Mouse (Mus musculus) thymus, adult 2 months (tissue): ENCODE measurements around the gene Plch2. TPM values are rescaled to one million over a fixed set of nuclear protein-coding genes. Genes with fewer than 3 reads are reported as not detected.

Experiments used
- DNase-seq: peaks from one replicate; pipeline ENCODE4 v3.0.0; 2021
- H3K27ac ChIP-seq: fragments of 200-500 bp; 2 replicates; pipeline ENCODE4 v1.5.1; 2012; ENCODE audit warnings: low read length, control low read depth; ENCODE audit not compliant: control insufficient read depth, insufficient read depth
- H3K27me3 ChIP-seq: fragments of 200-500 bp; 2 replicates; pipeline ENCODE4 v1.6.1; 2012; ENCODE audit warnings: mild to moderate bottlenecking, low read length, moderate library complexity, mixed read lengths; ENCODE audit not compliant: control insufficient read depth, insufficient read depth
- H3K36me3 ChIP-seq: fragments of 200-500 bp; 2 replicates; pipeline ENCODE4 v1.6.1; 2012; ENCODE audit warnings: mild to moderate bottlenecking, low read length, moderate library complexity; ENCODE audit not compliant: control insufficient read depth, insufficient read depth
- H3K4me1 ChIP-seq: fragments of 200-500 bp; replicated peaks from 2 replicates; pipeline ENCODE4 v1.6.1; 2012; ENCODE audit warnings: low read length; ENCODE audit not compliant: control insufficient read depth, insufficient read depth
- H3K4me3 ChIP-seq: fragments of 200-500 bp; 2 replicates; pipeline ENCODE4 v1.5.1; 2012; ENCODE audit warnings: mild to moderate bottlenecking, low read length, control low read depth, moderate library complexity; ENCODE audit not compliant: control insufficient read depth, insufficient read depth
- CTCF ChIP-seq: fragments of 200-500 bp; IDR thresholded peaks from 2 replicates; pipeline ENCODE4 v1.5.1; 2012; ENCODE audit warnings: mild to moderate bottlenecking, control low read depth, low read length, moderate library complexity, borderline replicate concordance; ENCODE audit not compliant: control insufficient read depth, poor library complexity, insufficient read depth; ENCODE audit errors: extremely low read depth
- POLR2A ChIP-seq: fragments of 200-500 bp; IDR thresholded peaks from 2 replicates; pipeline ENCODE4 v1.6.1; 2012; ENCODE audit warnings: mild to moderate bottlenecking, low read length, control low read depth, moderate library complexity; ENCODE audit not compliant: control insufficient read depth, poor library complexity, insufficient read depth; ENCODE audit errors: extremely low read depth
- WGBS: fragments of 180-500 bp; shearing (Covaris S2); methylation state at CpG from one replicate; pipeline ENCODE4 v1.1.7; 2018; 5-methylcytosine and 5-hydroxymethylcytosine counted together
- polyA plus RNA-seq: library from polyadenylated mRNA; depleted of rRNA; stranded (reverse); fragments of >200 nt; gene quantifications from 2 replicates; pipeline ENCODE4 v1.2.3, GENCODE M21; 2012

The Plch2 gene
- polyA plus RNA-seq, 1 experiment, result 10.0 TPM

DNA sequence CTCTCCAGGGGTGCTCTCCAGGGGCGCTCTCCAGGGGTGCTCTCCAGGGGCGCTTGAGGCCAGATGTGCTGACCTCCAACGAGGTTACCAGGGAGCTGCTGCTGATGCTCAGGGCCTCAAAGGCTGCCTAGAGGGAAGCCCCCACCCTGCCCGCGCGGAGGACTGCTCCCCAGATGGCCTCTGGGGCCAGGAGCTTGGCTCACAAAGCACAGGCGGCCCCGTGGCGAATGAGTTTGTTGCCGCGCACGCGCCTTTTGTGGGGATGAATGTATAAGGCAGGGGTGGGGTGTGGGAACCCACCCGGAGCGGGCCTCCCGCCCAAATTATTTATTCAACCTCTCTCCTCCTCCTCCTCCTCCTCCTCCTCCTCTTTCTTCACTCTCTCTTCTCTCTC, 107.0 kb downstream of the Plch2 start:
- Histone ChIP-seq H3K27ac (no peak overlapping the region), H3K36me3 (no peaks in the 10 kb centered on the region), H3K4me3 (no peak overlapping the region), H3K27me3 (peaks cover 3% of the 10 kb centered on the region; the same call in 1 of the 2 replicates), H3K4me1 (no peaks in the 10 kb centered on the region)
- WGBS, result 15% methylated on average over 16 of the region's 16 CpGs
- no peak for TF ChIP-seq CTCF
- TF ChIP-seq POLR2A, result no peak
- no peak for DNase-seq

GRCm38 (mm10) chr4:154948940-154949588, 107.5 kb downstream of the Plch2 start:
- TF ChIP-seq CTCF (no peak), POLR2A (no peak)
- Histone ChIP-seq H3K27me3 (peaks cover 3% of the 10 kb centered on the region; the same call in 1 of the 2 replicates), H3K4me3 (no peak overlapping the region), H3K36me3 (no peaks in the 10 kb centered on the region), H3K27ac (no peak overlapping the region), H3K4me1 (no peaks in the 10 kb centered on the region)
- no peak for DNase-seq
- WGBS, result 78% methylated on average over 6 of the region's 6 CpGs

- peaks cover 5% of the 10 kb centered on the region for H3K4me1 ChIP-seq
- peaks cover under 1% of the 10 kb centered on the region; the same call in 1 of the 2 replicates for H3K27me3 ChIP-seq
- no peak overlapping the region for H3K4me3 ChIP-seq
- WGBS, result 52% methylated on average over 14 of the region's 14 CpGs
- TF ChIP-seq POLR2A (no peak), CTCF (no peak)
- no peak overlapping the region for H3K27ac ChIP-seq
- no peaks in the 10 kb centered on the region for H3K36me3 ChIP-seq
- no peak for DNase-seq
These were observed 108.3 kb downstream of the Plch2 start for GRCm38 (mm10) chr4:154948066-154948939.

- Histone ChIP-seq H3K4me3 (no peak overlapping the region), H3K27ac (no peak overlapping the region), H3K36me3 (no peaks in the 10 kb centered on the region), H3K27me3 (no peaks in the 10 kb centered on the region; the same call in 1 of the 2 replicates), H3K4me1 (peaks cover 9% of the 10 kb centered on the region)
- 45% methylated on average over 8 of the region's 8 CpGs for WGBS
- no peak for DNase-seq
- TF ChIP-seq POLR2A (no peak), CTCF (no peak)
These were observed 110.3 kb downstream of the Plch2 start for GRCm38 (mm10) chr4:154946319-154946718.

- Histone ChIP-seq H3K27ac (peak overlapping the region; percentile 35; the same call in 1 of the 2 replicates), H3K36me3 (no peaks in the 10 kb centered on the region), H3K4me1 (peaks cover 9% of the 10 kb centered on the region), H3K27me3 (no peaks in the 10 kb centered on the region), H3K4me3 (no peak overlapping the region)
- peak; percentile 62; the same call in 1 of the 2 replicates for TF ChIP-seq CTCF
- no peak for TF ChIP-seq POLR2A
- 24% methylated on average over 2 of the region's 2 CpGs for WGBS
- peak; percentile 81 for DNase-seq
These were observed 112.4 kb downstream of the Plch2 start for GRCm38 (mm10) chr4:154944121-154944590.

GRCm38 (mm10) chr4:154943323-154944039, 113.1 kb downstream of the Plch2 start:
- 92% methylated on average over 6 of the region's 6 CpGs for WGBS
- H3K27ac ChIP-seq, result peak overlapping the region; percentile 55; the same call in 1 of the 2 replicates
- H3K36me3 ChIP-seq, result no peaks in the 10 kb centered on the region
- TF ChIP-seq POLR2A (no peak), CTCF (no peak)
- peaks cover 10% of the 10 kb centered on the region for H3K4me1 ChIP-seq
- no peaks in the 10 kb centered on the region for H3K27me3 ChIP-seq
- H3K4me3 ChIP-seq, result no peak overlapping the region
- DNase-seq, result no peak
